In the genomic region with DNA sequence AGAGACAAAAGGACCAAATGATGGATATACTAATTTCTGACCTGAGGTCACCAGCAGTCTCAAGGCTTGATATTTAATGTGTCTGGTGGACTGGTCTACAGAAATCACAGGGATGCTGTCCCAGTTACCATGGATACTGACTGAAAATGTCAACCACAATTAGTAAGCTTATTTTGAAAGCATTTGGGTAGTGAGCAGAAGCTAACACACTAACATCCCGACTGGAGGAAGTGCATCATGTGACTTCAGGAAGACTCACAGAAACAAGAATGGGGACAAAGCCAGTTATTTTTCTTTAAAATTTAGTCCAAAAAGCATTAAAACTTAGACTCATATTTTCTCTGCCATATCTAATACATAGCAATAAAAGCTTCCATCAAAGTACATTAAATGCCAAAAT, we compare ENCODE assay signal across 24 mouse cellular contexts.
DNase-seq lines count a peak whose midpoint lies in the region; ATAC-seq and TF ChIP-seq lines count a peak whose summit lies in the region.
"Had no signal": no experiment of that assay in that cellular context is flagged by ENCODE, and none has a peak within 500 bp of the region (broad histone marks: within the 10 kb centered on the region; RNA-seq: fewer than 3 reads in every experiment).

No protein-coding gene starts in this region.

- no peaks in the 10 kb centered on the region for H3K27me3 ChIP-seq in G1E (ENCODE audit: insufficient read depth, low read length)
- H3K27me3 ChIP-seq: embryonic facial prominence, embryonic 13.5 days; forebrain, embryonic 13.5 days; hindbrain, embryonic 15.5 days; Patski had no signal

- H3K4me3 ChIP-seq in G1E (ENCODE audit: low read depth, low read length): no peak overlapping the region
- H3K4me3 ChIP-seq: embryonic facial prominence, embryonic 10.5 days; embryonic facial prominence, embryonic 13.5 days; erythroblast, embryonic 14.5 days; forebrain, embryonic 13.5 days; gastrocnemius, adult 2 months; heart, adult 2 months; hindbrain, embryonic 10.5 days; hindbrain, embryonic 15.5 days had no signal

- intact Hi-C loops in gastrocnemius, postnatal 36 days (cut with DNase I): no loop called here

- no peak for TF ChIP-seq CTCF in G1E (IDR thresholded peaks at IDR 0.05; ENCODE audit: low read depth, low read length)
- TF ChIP-seq CTCF in brain, embryonic 14.5 days (IDR thresholded peaks at IDR 0.05; ENCODE audit: borderline replicate concordance, extremely low read depth, insufficient read depth, insufficient read length): no peak

- peaks cover 41% of the 10 kb centered on the region for H3K36me3 ChIP-seq in G1E (replicated peaks)

- no peaks in the 10 kb centered on the region for H3K4me1 ChIP-seq in G1E (ENCODE audit: insufficient read depth, low read depth, low read length)
- H3K4me1 ChIP-seq: embryonic facial prominence, embryonic 10.5 days; embryonic facial prominence, embryonic 13.5 days; forebrain, embryonic 13.5 days; hindbrain, embryonic 10.5 days; hindbrain, embryonic 15.5 days had no signal

- TF ChIP-seq POLR2A in brain, embryonic 14.5 days (IDR thresholded peaks at IDR 0.05; ENCODE audit: borderline replicate concordance, extremely low read depth, insufficient read depth, insufficient read length, poor library complexity, severe bottlenecking): no peak

- ATAC-seq in G1E (ENCODE audit: extremely low read depth, insufficient number of reproducible peaks, low FRiP score, poor library complexity, severe bottlenecking): peak; percentile 28; the same call in 1 of the 2 replicates
- ATAC-seq in hematopoietic stem cell, adult 5-6 weeks (replicated peaks in 1 of 2; ENCODE audit: insufficient read depth in 1 of 2, low FRiP score in 2 of 2, low TSS enrichment in 1 of 2, low read depth in 1 of 2, poor library complexity in 2 of 2, severe bottlenecking in 2 of 2): peak; percentile 48 to 67; a peak in 3 of 4 replicates
- ATAC-seq: forebrain, embryonic 13.5 days; forebrain, embryonic 16.5 days; intestine, postnatal 0 days; Patski had no signal

- no peaks in the 10 kb centered on the region for H3K9me3 ChIP-seq in G1E (replicated peaks)
- H3K9me3 ChIP-seq: embryonic facial prominence, embryonic 10.5 days; embryonic facial prominence, embryonic 13.5 days; forebrain, embryonic 13.5 days; hindbrain, embryonic 10.5 days; hindbrain, embryonic 15.5 days had no signal

- DNase-seq in G1E (ENCODE audit: low spot score): no peak
- DNase-seq in brain, embryonic 14.5 days (ENCODE audit: low read depth): peak; percentile 7
- DNase-seq in cerebellum, adult 8-10 months: no peak
- no peak for DNase-seq in retina, postnatal 1 day
- DNase-seq in gastrocnemius, postnatal 36 days: no peak
- DNase-seq: adrenal gland, postnatal 14 days; cerebellum, adult 18-20 months; cerebellum, adult 9-11 months; cerebellum, postnatal 25 days; embryo, embryonic 11 days; gastrocnemius, adult 2 months; gastrocnemius, postnatal 14 days; heart, adult 2 months; kidney, adult 2 months had no signal
